Mouse (Mus musculus): ENCODE data around the gene Rb1. TPM values are rescaled to one million over a fixed set of nuclear protein-coding genes. Genes with fewer than 3 reads are reported as not detected.

Gene Rb1
- polyA plus RNA-seq, 1 experiment from 2014 or later = 28.6 TPM

- ATAC-seq (ENCODE audit: insufficient number of reproducible peaks, insufficient read depth, low FRiP score, low read depth) = no peak
- H3K27ac ChIP-seq (ENCODE audit: low read length) = no peak overlapping the region
- H3K9ac ChIP-seq (replicated peaks; ENCODE audit: low read depth, low read length) = no peak overlapping the region
- H3K4me1 ChIP-seq (ENCODE audit: control insufficient read depth, insufficient read depth, low read length) = no peaks in the 10 kb centered on the region
- no peak overlapping the region for H3K4me3 ChIP-seq (ENCODE audit: low read depth, low read length)
- peaks cover 26% of the 10 kb centered on the region for H3K36me3 ChIP-seq (ENCODE audit: control insufficient read depth, insufficient read depth, low read length)
- H3K4me2 ChIP-seq (replicated peaks; ENCODE audit: low read depth, low read length) = no peak overlapping the region
- no peaks in the 10 kb centered on the region for H3K27me3 ChIP-seq (ENCODE audit: control insufficient read depth, insufficient read depth, low read length)
- H3K9me3 ChIP-seq (ENCODE audit: control insufficient read depth, low read depth, low read length) = no peaks in the 10 kb centered on the region
- WGBS = 75% methylated on average over 6 of the region's 6 CpGs
Observed at GRCm38 (mm10) chr14:73175814-73176213, 149.8 kb downstream of the Rb1 start.

GRCm38 (mm10) chr14:73175031-73175430 is 150.6 kb downstream of the Rb1 start:
- no peaks in the 10 kb centered on the region for H3K4me1 ChIP-seq (ENCODE audit: control insufficient read depth, insufficient read depth, low read length)
- no peak overlapping the region for H3K4me3 ChIP-seq (ENCODE audit: low read depth, low read length)
- peaks cover 31% of the 10 kb centered on the region for H3K36me3 ChIP-seq (ENCODE audit: control insufficient read depth, insufficient read depth, low read length)
- H3K9ac ChIP-seq (replicated peaks; ENCODE audit: low read depth, low read length) = no peak overlapping the region
- no peak for ATAC-seq (ENCODE audit: insufficient number of reproducible peaks, insufficient read depth, low FRiP score, low read depth)
- H3K9me3 ChIP-seq (ENCODE audit: control insufficient read depth, low read depth, low read length) = no peaks in the 10 kb centered on the region
- no peak overlapping the region for H3K27ac ChIP-seq (ENCODE audit: low read length)
- 89% methylated on average over 1 of the region's 1 CpGs for WGBS
- no peaks in the 10 kb centered on the region for H3K27me3 ChIP-seq (ENCODE audit: control insufficient read depth, insufficient read depth, low read length)
- no peak overlapping the region for H3K4me2 ChIP-seq (replicated peaks; ENCODE audit: low read depth, low read length)

DNA sequence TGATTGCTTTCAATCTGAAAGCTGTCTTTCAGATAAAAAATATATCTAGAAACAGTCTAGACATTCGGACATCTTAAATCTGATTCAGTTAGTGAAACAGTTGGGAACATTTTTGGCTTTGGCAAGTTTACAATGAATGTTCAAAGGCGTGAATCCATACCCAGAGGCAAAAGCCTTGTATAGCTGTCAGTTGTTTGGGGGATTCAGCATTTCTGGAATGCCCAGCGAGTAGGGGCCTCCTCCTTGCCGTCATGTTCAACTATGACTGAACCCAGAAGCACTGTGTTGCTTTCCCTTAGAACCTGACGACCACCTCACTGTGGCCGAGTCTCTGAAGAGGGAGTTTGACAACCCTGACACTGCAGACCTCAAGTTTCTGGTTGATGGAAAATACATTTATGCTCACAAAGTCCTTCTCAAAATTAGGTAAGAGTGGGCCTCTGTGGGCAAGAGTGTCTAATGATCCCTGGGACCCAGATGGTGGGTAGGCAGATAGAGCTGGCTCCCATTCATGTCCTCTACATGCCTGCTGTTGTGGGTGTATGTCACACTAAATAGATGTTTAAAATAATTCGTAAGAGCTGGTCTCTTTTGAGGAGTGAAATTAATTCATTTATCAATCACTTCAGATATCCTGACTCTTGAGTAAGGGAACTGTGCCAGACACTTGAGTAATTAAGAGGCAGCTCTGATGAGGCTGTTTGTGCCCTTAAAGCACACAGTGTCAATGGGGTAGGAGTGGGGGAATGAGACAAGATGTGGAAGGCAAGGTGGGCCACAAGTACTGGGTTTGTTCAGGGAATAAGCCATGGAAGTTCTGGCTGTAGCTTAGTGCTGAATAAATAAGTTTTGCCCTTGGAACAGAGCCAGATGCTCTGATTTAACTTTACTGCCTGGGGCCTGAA is 151.3 kb downstream of the Rb1 start:
- peaks cover 34% of the 10 kb centered on the region for H3K36me3 ChIP-seq (ENCODE audit: control insufficient read depth, insufficient read depth, low read length)
- WGBS = 77% methylated on average over 7 of the region's 7 CpGs

DNA sequence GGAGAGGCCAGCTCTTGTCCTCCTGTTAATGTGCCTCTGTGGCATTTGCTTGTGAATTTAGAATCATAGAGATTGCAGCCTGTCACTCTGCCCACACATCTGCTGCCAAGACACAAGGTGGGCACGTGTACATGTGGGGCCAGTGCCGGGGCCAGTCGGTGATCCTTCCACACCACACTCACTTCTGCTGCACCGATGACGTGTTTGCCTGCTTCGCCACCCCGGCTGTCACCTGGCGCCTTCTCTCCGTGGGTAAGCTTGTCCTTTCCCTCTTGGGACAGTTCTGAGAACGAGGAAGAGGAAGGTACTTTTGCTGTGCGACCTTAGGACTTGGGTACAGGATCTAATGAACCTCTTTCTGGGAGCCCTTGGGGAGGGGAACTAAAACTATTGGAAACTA is 152.0 kb downstream of the Rb1 start:
- H3K27me3 ChIP-seq (ENCODE audit: control insufficient read depth, insufficient read depth, low read length) = no peaks in the 10 kb centered on the region
- WGBS = 93% methylated on average over 11 of the region's 11 CpGs
- H3K36me3 ChIP-seq (ENCODE audit: control insufficient read depth, insufficient read depth, low read length) = peaks cover 30% of the 10 kb centered on the region
- no peak for ATAC-seq (ENCODE audit: insufficient number of reproducible peaks, insufficient read depth, low FRiP score, low read depth)
- H3K4me1 ChIP-seq (ENCODE audit: control insufficient read depth, insufficient read depth, low read length) = no peaks in the 10 kb centered on the region
- H3K9ac ChIP-seq (replicated peaks; ENCODE audit: low read depth, low read length) = no peak overlapping the region
- H3K9me3 ChIP-seq (ENCODE audit: control insufficient read depth, low read depth, low read length) = no peaks in the 10 kb centered on the region
- no peak overlapping the region for H3K27ac ChIP-seq (ENCODE audit: low read length)
- H3K4me3 ChIP-seq (ENCODE audit: low read depth, low read length) = no peak overlapping the region
- no peak overlapping the region for H3K4me2 ChIP-seq (replicated peaks; ENCODE audit: low read depth, low read length)

More for the DNA sequence above, 151.3 kb downstream of the Rb1 start:
- no peaks in the 10 kb centered on the region for H3K9me3 ChIP-seq (ENCODE audit: control insufficient read depth, low read depth, low read length)
- H3K9ac ChIP-seq (replicated peaks; ENCODE audit: low read depth, low read length) = no peak overlapping the region
- H3K4me3 ChIP-seq (ENCODE audit: low read depth, low read length) = no peak overlapping the region
- ATAC-seq (ENCODE audit: insufficient number of reproducible peaks, insufficient read depth, low FRiP score, low read depth) = no peak
- no peak overlapping the region for H3K27ac ChIP-seq (ENCODE audit: low read length)
- H3K4me2 ChIP-seq (replicated peaks; ENCODE audit: low read depth, low read length) = no peak overlapping the region
- no peaks in the 10 kb centered on the region for H3K27me3 ChIP-seq (ENCODE audit: control insufficient read depth, insufficient read depth, low read length)
- no peaks in the 10 kb centered on the region for H3K4me1 ChIP-seq (ENCODE audit: control insufficient read depth, insufficient read depth, low read length)

GRCm38 (mm10) chr14:73172196-73173011 is 153.2 kb downstream of the Rb1 start:
- H3K27ac ChIP-seq (ENCODE audit: low read length) = no peak overlapping the region
- H3K4me1 ChIP-seq (ENCODE audit: control insufficient read depth, insufficient read depth, low read length) = no peaks in the 10 kb centered on the region
- H3K36me3 ChIP-seq (ENCODE audit: control insufficient read depth, insufficient read depth, low read length) = peaks cover 29% of the 10 kb centered on the region
- 82% methylated on average over 12 of the region's 12 CpGs for WGBS
- no peak overlapping the region for H3K4me2 ChIP-seq (replicated peaks; ENCODE audit: low read depth, low read length)
- no peaks in the 10 kb centered on the region for H3K9me3 ChIP-seq (ENCODE audit: control insufficient read depth, low read depth, low read length)
- no peak overlapping the region for H3K9ac ChIP-seq (replicated peaks; ENCODE audit: low read depth, low read length)
- H3K4me3 ChIP-seq (ENCODE audit: low read depth, low read length) = no peak overlapping the region
- no peak for ATAC-seq (ENCODE audit: insufficient number of reproducible peaks, insufficient read depth, low FRiP score, low read depth)
- no peaks in the 10 kb centered on the region for H3K27me3 ChIP-seq (ENCODE audit: control insufficient read depth, insufficient read depth, low read length)

GRCm38 (mm10) chr14:73169926-73170844 is 155.4 kb downstream of the Rb1 start:
- H3K4me2 ChIP-seq (replicated peaks; ENCODE audit: low read depth, low read length) = no peak overlapping the region
- ATAC-seq (ENCODE audit: insufficient number of reproducible peaks, insufficient read depth, low FRiP score, low read depth) = no peak
- H3K9ac ChIP-seq (replicated peaks; ENCODE audit: low read depth, low read length) = no peak overlapping the region
- no peaks in the 10 kb centered on the region for H3K9me3 ChIP-seq (ENCODE audit: control insufficient read depth, low read depth, low read length)
- H3K27ac ChIP-seq (ENCODE audit: low read length) = peak overlapping the region; percentile 29; the same call in 1 of the 2 replicates
- no peak overlapping the region for H3K4me3 ChIP-seq (ENCODE audit: low read depth, low read length)
- H3K36me3 ChIP-seq (ENCODE audit: control insufficient read depth, insufficient read depth, low read length) = peaks cover 36% of the 10 kb centered on the region
- no peaks in the 10 kb centered on the region for H3K27me3 ChIP-seq (ENCODE audit: control insufficient read depth, insufficient read depth, low read length)
- 81% methylated on average over 13 of the region's 13 CpGs for WGBS
- H3K4me1 ChIP-seq (ENCODE audit: control insufficient read depth, insufficient read depth, low read length) = no peaks in the 10 kb centered on the region

DNA sequence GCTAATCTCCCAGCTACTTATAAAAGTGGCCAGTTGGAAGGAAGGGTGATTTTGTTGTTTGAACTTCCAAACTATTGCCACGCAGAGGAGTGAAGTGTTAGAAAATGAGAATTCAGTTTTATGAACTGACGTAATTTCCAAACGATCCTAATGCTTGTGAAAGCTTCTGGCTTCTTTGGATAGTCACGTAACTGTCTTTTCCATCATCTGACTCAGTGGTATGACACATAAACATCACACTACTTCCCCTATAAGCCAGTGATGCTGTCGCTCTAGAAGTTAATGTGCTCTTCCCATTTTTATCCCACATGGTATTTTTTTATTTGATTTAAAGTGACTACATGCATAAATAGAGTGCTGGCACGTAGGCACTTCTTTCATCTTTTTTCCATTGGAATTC is 157.0 kb downstream of the Rb1 start:
- 91% methylated on average over 6 of the region's 6 CpGs for WGBS
- ATAC-seq (ENCODE audit: insufficient number of reproducible peaks, insufficient read depth, low FRiP score, low read depth) = no peak
- no peaks in the 10 kb centered on the region for H3K4me1 ChIP-seq (ENCODE audit: control insufficient read depth, insufficient read depth, low read length)
- H3K9ac ChIP-seq (replicated peaks; ENCODE audit: low read depth, low read length) = no peak overlapping the region
- no peak overlapping the region for H3K4me2 ChIP-seq (replicated peaks; ENCODE audit: low read depth, low read length)
- peaks cover 49% of the 10 kb centered on the region for H3K36me3 ChIP-seq (ENCODE audit: control insufficient read depth, insufficient read depth, low read length)
- H3K9me3 ChIP-seq (ENCODE audit: control insufficient read depth, low read depth, low read length) = no peaks in the 10 kb centered on the region
- no peaks in the 10 kb centered on the region for H3K27me3 ChIP-seq (ENCODE audit: control insufficient read depth, insufficient read depth, low read length)
- H3K4me3 ChIP-seq (ENCODE audit: low read depth, low read length) = no peak overlapping the region
- H3K27ac ChIP-seq (ENCODE audit: low read length) = no peak overlapping the region

DNA sequence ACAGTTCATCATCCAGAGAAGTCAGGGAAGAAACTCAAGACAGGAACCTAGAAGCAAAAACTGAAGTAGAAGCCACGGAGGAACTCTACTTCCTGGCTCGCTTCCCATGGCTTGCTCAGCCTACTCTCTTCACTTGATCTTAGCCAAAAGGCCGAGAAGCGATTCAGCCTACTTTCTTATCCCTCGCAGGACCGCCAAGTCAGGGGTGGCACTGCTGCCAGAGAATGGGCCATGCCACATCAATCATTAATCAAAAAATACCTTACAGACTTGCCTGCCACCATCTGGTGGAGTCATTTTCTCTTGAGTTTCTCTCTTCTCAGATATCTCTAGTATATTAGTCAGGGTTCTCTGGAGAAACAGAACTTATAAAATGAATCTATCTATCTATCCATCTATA is 160.5 kb downstream of the Rb1 start:
- Histone ChIP-seq H3K4me2 (replicated peaks; ENCODE audit: low read depth, low read length) (no peak overlapping the region), H3K4me1 (ENCODE audit: control insufficient read depth, insufficient read depth, low read length) (no peaks in the 10 kb centered on the region), H3K4me3 (ENCODE audit: low read depth, low read length) (no peak overlapping the region), H3K9ac (replicated peaks; ENCODE audit: low read depth, low read length) (no peak overlapping the region), H3K27me3 (ENCODE audit: control insufficient read depth, insufficient read depth, low read length) (no peaks in the 10 kb centered on the region), H3K27ac (ENCODE audit: low read length) (no peak overlapping the region), H3K36me3 (ENCODE audit: control insufficient read depth, insufficient read depth, low read length) (peaks cover 57% of the 10 kb centered on the region), H3K9me3 (ENCODE audit: control insufficient read depth, low read depth, low read length) (no peaks in the 10 kb centered on the region)
- ATAC-seq (ENCODE audit: insufficient number of reproducible peaks, insufficient read depth, low FRiP score, low read depth) = no peak
- whole genome bisulfite sequencing = 92% methylated on average over 6 of the region's 6 CpGs

Measured in stomach, embryonic 14.5 days (tissue).